Mouse (Mus musculus): ENCODE data around the gene Maml2.

The Maml2 gene

GRCm38 (mm10) chr9:13297668-13298512, at the start of gene Maml2:
Gene Maml2, plus strand, starts transcription at chr9:13297957.
- in situ Hi-C loops (cut with MboI, MseI), result loop anchor here (10.0 kb wide), 1 partner anchor 417 kb away; no protein-coding TSS in a partner anchor

- in situ Hi-C loops (cut with MboI, MseI), result loop anchor here (5.0 to 25.0 kb wide), 3 partner anchors 54 to 1089 kb away; no protein-coding TSS in a partner anchor
Measured at GRCm38 (mm10) chr9:13248104-13248503, 49.7 kb upstream of the Maml2 start.

GRCm38 (mm10) chr9:13251251-13251650, 46.5 kb upstream of the Maml2 start:
- in situ Hi-C loops (cut with MboI, MseI), result loop anchor here in 1 of 2 experiments (25.0 kb wide), 1 partner anchor 1711 kb away; no protein-coding TSS in a partner anchor

GRCm38 (mm10) chr9:13256726-13257125, 41.0 kb upstream of the Maml2 start:
- in situ Hi-C loops (cut with MboI, MseI), result loop anchor here in 1 of 2 experiments (25.0 kb wide), 1 partner anchor 1706 kb away; no protein-coding TSS in a partner anchor

- in situ Hi-C loops (cut with MboI, MseI), result loop anchor here in 1 of 2 experiments (25.0 kb wide), 1 partner anchor 1704 kb away; no protein-coding TSS in a partner anchor
Measured at GRCm38 (mm10) chr9:13258173-13258572, 39.6 kb upstream of the Maml2 start.

GRCm38 (mm10) chr9:13260980-13261379, 36.8 kb upstream of the Maml2 start:
- in situ Hi-C loops (cut with MboI, MseI), result loop anchor here in 1 of 2 experiments (25.0 kb wide), 1 partner anchor 1701 kb away; no protein-coding TSS in a partner anchor

GRCm38 (mm10) chr9:13273219-13273618, 24.5 kb upstream of the Maml2 start:
- in situ Hi-C loops (cut with MboI, MseI), result loop anchor here in 1 of 2 experiments (25.0 kb wide), 1 partner anchor 1689 kb away; no protein-coding TSS in a partner anchor

- in situ Hi-C loops (cut with MboI, MseI), result no loop called here
Measured at GRCm38 (mm10) chr9:13287482-13287881, 10.3 kb upstream of the Maml2 start.

GRCm38 (mm10) chr9:13296274-13297121, 1.3 kb upstream of the Maml2 start:
- in situ Hi-C loops (cut with MboI, MseI), result loop anchor here (10.0 kb wide), 1 partner anchor 418 kb away; no protein-coding TSS in a partner anchor

- in situ Hi-C loops (cut with MboI, MseI), result loop anchor here (10.0 kb wide), 1 partner anchor 418 kb away; no protein-coding TSS in a partner anchor
Measured at GRCm38 (mm10) chr9:13297122-13297667, 562 bp upstream of the Maml2 start.

GRCm38 (mm10) chr9:13298513-13298878, 739 bp downstream of the Maml2 start:
- in situ Hi-C loops (cut with MboI, MseI), result loop anchor here (10.0 kb wide), 1 partner anchor 416 kb away; no protein-coding TSS in a partner anchor

GRCm38 (mm10) chr9:13299190-13299589, 1.4 kb downstream of the Maml2 start:
- in situ Hi-C loops (cut with MboI, MseI), result loop anchor here (10.0 kb wide), 1 partner anchor 416 kb away; no protein-coding TSS in a partner anchor

- in situ Hi-C loops (cut with MboI, MseI), result loop anchor here (5.0 to 25.0 kb wide), 4 partner anchors 53 to 1187 kb away; partner anchors contain the start of genes Ccdc82 (in 2 of the 2) and Jrkl (in 2 of the 2)
Measured at GRCm38 (mm10) chr9:13300041-13300441, 2.3 kb downstream of the Maml2 start.

GRCm38 (mm10) chr9:13300891-13301782, 3.4 kb downstream of the Maml2 start:
- in situ Hi-C loops (cut with MboI, MseI), result loop anchor here (5.0 to 25.0 kb wide), 4 partner anchors 54 to 1186 kb away; partner anchors contain the start of genes Ccdc82 (in 2 of the 2) and Jrkl (in 2 of the 2)

GRCm38 (mm10) chr9:13302183-13302825, 4.5 kb downstream of the Maml2 start:
- in situ Hi-C loops (cut with MboI, MseI), result loop anchor here (5.0 to 25.0 kb wide), 4 partner anchors 55 to 1185 kb away; partner anchors contain the start of genes Ccdc82 (in 2 of the 2) and Jrkl (in 2 of the 2)

GRCm38 (mm10) chr9:13303099-13303771, 5.5 kb downstream of the Maml2 start:
- in situ Hi-C loops (cut with MboI, MseI), result loop anchor here (5.0 to 25.0 kb wide), 4 partner anchors 56 to 1184 kb away; partner anchors contain the start of genes Ccdc82 (in 2 of the 2) and Jrkl (in 2 of the 2)

GRCm38 (mm10) chr9:13303976-13304375, 6.2 kb downstream of the Maml2 start:
- in situ Hi-C loops (cut with MboI, MseI), result loop anchor here (5.0 to 25.0 kb wide), 4 partner anchors 57 to 1183 kb away; partner anchors contain the start of genes Ccdc82 (in 2 of the 2) and Jrkl (in 2 of the 2)

GRCm38 (mm10) chr9:13306471-13306870, 8.7 kb downstream of the Maml2 start:
- in situ Hi-C loops (cut with MboI, MseI), result loop anchor here (25.0 kb wide), 3 partner anchors 856 to 1181 kb away; no protein-coding TSS in a partner anchor

Data from T-helper 17 cell (primary cell).